Comparison of ENCODE assay signal across 8 mouse cellular contexts in the genomic region with DNA sequence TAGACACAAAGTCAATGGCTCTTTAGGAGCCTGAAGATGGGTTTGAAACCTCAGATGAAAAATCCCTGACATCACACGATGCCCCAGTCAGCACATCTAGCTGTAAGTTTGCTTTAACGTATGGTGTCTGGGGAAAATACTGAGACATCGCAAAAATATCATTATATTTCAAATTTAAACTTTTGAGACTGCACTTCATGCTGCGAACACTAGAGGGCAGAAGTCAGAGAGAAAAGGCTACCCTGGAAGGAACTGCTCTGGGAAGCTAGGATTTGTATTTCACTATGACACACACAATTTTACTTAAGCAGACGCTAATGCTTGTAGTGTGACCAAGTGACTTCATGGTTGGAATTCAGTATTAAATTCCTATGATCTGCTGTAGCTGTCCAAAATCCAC. TPM values are rescaled to one million over a fixed set of nuclear protein-coding genes. Genes with fewer than 3 reads are reported as not detected.
DNase-seq lines count a peak whose midpoint lies in the region; ATAC-seq lines count a peak whose summit lies in the region.

No protein-coding gene starts in this region.

- ATAC-seq in hindbrain, embryonic 14.5 days (ENCODE audit: low FRiP score): no peak
- no peak for ATAC-seq in hindbrain, embryonic 12.5 days (ENCODE audit: low FRiP score)
- no peak for ATAC-seq in lung, embryonic 16.5 days (ENCODE audit: low read depth)

- H3K27ac ChIP-seq in hindbrain, embryonic 14.5 days: no peak overlapping the region
- no peak overlapping the region for H3K27ac ChIP-seq in hindbrain, embryonic 12.5 days
- peak overlapping the region; percentile 64 for H3K27ac ChIP-seq in lung, embryonic 16.5 days (ENCODE audit: low read length)

- no peaks in the 10 kb centered on the region for H3K36me3 ChIP-seq in hindbrain, embryonic 14.5 days (replicated peaks; ENCODE audit: control insufficient read depth, insufficient read depth)
- H3K36me3 ChIP-seq in hindbrain, embryonic 12.5 days: no peaks in the 10 kb centered on the region
- H3K36me3 ChIP-seq in lung, embryonic 16.5 days (ENCODE audit: control insufficient read depth, insufficient read depth, low read length): no peaks in the 10 kb centered on the region

- H3K4me2 ChIP-seq in hindbrain, embryonic 14.5 days (replicated peaks): no peak overlapping the region
- no peak overlapping the region for H3K4me2 ChIP-seq in hindbrain, embryonic 12.5 days (replicated peaks)
- H3K4me2 ChIP-seq in lung, embryonic 16.5 days (ENCODE audit: low read depth, low read length): no peak overlapping the region

- H3K9me3 ChIP-seq in hindbrain, embryonic 14.5 days (ENCODE audit: control insufficient read depth, low read length): no peaks in the 10 kb centered on the region
- H3K9me3 ChIP-seq in hindbrain, embryonic 12.5 days (replicated peaks): no peaks in the 10 kb centered on the region
- no peaks in the 10 kb centered on the region for H3K9me3 ChIP-seq in lung, embryonic 16.5 days (ENCODE audit: control insufficient read depth, low read length)

- H3K27me3 ChIP-seq in hindbrain, embryonic 14.5 days (ENCODE audit: control insufficient read depth, insufficient read depth, low read length): no peaks in the 10 kb centered on the region
- H3K27me3 ChIP-seq in hindbrain, embryonic 12.5 days: no peaks in the 10 kb centered on the region
- no peaks in the 10 kb centered on the region for H3K27me3 ChIP-seq in lung, embryonic 16.5 days (ENCODE audit: control insufficient read depth, insufficient read depth, low read depth, low read length)

- no peak overlapping the region for H3K4me3 ChIP-seq in hindbrain, embryonic 14.5 days (replicated peaks; ENCODE audit: low read length)
- no peak overlapping the region for H3K4me3 ChIP-seq in hindbrain, embryonic 12.5 days
- H3K4me3 ChIP-seq in lung, embryonic 16.5 days (ENCODE audit: low read length): no peak overlapping the region

- peak; percentile 76 for DNase-seq in hindbrain, embryonic 14.5 days (ENCODE audit: low spot score)
- DNase-seq in testis, postnatal 10 days (ENCODE audit: low spot score): peak; percentile 60
- no peak for DNase-seq in testis, postnatal 14 days (ENCODE audit: low spot score)
- DNase-seq in embryo, embryonic 10.5 days (ENCODE audit: low spot score): peak; percentile 63
- no peak for DNase-seq in yolk sac, embryonic 10.5 days (ENCODE audit: low spot score)
- DNase-seq in thymus, adult 18-20 months: no peak

- WGBS in hindbrain, embryonic 14.5 days: 28% methylated on average over 5 of the region's 5 CpGs
- WGBS in hindbrain, embryonic 12.5 days: 28% methylated on average over 5 of the region's 5 CpGs
- 16% methylated on average over 5 of the region's 5 CpGs for WGBS in lung, embryonic 16.5 days

- no peak overlapping the region for H3K9ac ChIP-seq in hindbrain, embryonic 14.5 days
- H3K9ac ChIP-seq in hindbrain, embryonic 12.5 days: no peak overlapping the region
- no peak overlapping the region for H3K9ac ChIP-seq in lung, embryonic 16.5 days (ENCODE audit: low read length)

- no peaks in the 10 kb centered on the region for H3K4me1 ChIP-seq in hindbrain, embryonic 14.5 days (replicated peaks; ENCODE audit: control insufficient read depth, insufficient read depth, low read length)
- no peaks in the 10 kb centered on the region for H3K4me1 ChIP-seq in hindbrain, embryonic 12.5 days
- H3K4me1 ChIP-seq in lung, embryonic 16.5 days (replicated peaks; ENCODE audit: control insufficient read depth, insufficient read depth, low read length): peaks cover 11% of the 10 kb centered on the region; the same call in 1 of the 2 replicates

RNA-seq across cellular contexts. Expression of a gene that starts 1.5 kb away (rescaled TPM):
- polyA plus RNA-seq in hindbrain, embryonic 14.5 days (2014; fragmentation: Nextera tagmentation; extraction: Ambion mirVana): 0.20 TPM in 1 of 2 replicates, not detected in the other
- polyA plus RNA-seq in hindbrain, embryonic 12.5 days (2016; fragmentation: Nextera tagmentation; extraction: Ambion mirVana): 0.74 and 0.94 TPM in 2 replicates
- 10.0 and 12.4 TPM in 2 replicates for polyA plus RNA-seq in lung, embryonic 16.5 days (2015; fragmentation: Nextera tagmentation; extraction: Ambion mirVana)

Comparison
In these comparisons a context has a peak if more than half of its experiments do, and no peak if none do; other contexts are left out.
1. DNase-seq: peak in hindbrain, embryonic 14.5 days (single experiment), testis, postnatal 10 days (single experiment) and embryo, embryonic 10.5 days (single experiment); none in testis, postnatal 14 days (single experiment), yolk sac, embryonic 10.5 days (single experiment) and thymus, adult 18-20 months (0 of 2).